Mouse (Mus musculus) forelimb bud, embryonic 11.5 days (tissue): ENCODE results near the gene Actrt3.
"Not testable (repeated sequence)": the region's sequence is repeated elsewhere in the genome, so short reads cannot be mapped to it uniquely, and the experiment has no call there.

Experiments
- DNase-seq: peaks from one replicate; pipeline ENCODE4 v3.0.0-alpha.2; 2012; ENCODE audit warnings: low read depth, low spot score

The Actrt3 gene

DNA sequence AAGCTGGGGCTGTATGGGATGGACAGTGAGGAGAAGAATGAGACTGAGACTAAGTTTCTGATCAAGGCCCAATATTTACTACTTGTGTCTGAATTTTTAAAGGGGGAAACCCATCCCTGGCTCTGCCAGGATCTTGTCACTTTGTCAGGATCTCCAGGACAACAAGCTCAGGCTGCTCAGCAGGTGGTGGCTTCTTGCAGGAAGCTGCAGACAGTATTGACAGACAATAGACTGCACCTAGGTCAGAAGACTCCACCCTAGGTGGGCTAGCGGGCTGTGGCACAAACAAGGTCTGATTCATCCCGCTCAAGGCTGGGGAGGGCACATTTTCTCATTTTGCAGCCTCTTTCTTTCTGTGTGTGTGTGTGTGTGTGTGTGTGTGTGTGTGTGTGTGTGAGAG is 26.2 kb downstream of the Actrt3 start:
- DNase-seq = no peak

DNA sequence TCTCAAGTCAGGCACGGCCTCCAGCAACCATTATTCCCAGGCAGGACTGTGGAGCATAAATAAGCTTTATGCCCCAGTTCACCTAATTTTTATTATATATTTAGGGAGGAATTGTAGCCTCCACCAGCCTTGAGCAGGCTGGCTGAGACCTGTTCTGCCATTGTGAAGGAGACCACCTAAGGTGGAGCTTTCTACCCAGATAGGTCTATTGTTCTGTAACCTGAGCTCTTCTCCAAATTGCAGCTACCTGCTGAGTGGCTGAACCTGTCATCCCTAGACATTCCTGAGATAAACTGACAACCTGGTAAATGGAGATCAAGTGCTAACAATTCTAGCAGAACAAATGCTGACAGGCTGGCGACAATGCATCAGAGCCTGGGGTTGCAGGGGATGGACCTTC is 33.4 kb downstream of the Actrt3 start:
- DNase-seq = not testable (repeated sequence)

DNA sequence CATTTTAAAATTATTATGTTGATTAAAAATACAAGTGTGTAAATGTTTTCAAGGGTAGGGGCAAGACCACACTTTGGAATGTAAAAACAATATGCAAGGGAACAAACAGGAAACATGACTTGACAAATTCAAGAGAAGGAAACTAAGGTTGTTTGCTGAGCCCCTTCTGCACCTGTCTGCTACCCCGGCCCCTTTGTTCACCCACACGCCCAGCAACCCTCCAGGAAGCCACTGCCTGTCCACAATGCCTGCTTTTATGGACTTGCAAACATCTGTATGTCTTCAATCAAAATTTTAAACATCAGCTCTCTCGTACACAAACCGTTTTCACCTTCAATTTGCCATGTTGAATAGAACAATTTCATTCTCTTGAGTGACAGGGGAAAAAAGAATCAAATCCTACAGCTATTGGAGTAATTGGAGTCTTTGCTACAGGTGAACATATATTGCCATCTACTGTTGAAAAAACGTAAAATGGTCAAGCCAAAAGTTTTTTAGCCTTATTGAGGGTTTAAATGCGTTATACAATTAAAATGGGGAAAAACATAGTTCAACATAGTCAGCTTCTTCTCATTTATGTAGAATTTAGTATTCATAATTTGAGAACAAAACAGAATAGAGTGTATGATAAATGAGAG is 38.9 kb downstream of the Actrt3 start:
- peak; percentile 16 for DNase-seq

DNA sequence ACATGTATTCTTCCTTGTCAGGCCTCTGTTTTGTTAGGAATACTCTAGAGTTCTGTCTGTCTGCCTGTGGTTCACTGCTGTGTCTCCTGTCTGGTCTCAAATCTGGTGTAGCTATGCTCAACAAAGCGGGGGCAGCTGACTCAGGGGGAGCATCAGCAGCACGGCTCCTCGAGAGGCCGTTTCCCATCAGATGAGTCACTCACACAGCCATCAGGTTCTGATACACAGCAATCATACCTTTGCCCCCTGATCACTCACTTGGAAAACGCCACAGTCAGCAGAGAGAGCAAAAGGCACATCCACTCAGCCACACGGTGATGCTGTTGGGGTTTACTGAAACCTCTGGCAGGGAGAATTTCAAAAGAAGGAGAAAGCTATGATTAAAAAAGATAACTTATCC is 46.0 kb downstream of the Actrt3 start:
- no peak for DNase-seq

DNA sequence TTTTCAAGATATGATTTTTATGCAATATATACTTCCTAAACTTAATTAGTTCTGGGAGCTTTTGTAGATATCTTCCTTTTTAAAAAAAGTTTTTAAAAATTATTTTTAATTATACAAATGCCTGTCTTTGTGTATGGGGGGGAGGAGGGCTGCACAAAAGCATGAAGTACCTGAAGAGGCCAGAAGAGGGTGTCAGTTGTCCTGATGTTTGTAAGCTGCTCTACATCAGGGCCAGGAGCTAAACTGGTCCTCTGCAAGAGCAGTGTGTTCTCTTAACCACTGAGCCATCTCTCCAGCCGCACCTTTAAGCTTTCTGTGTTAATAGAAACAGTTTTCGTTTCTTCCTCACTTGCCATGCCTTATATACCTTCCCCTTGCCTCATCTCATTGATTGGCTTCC is 49.5 kb downstream of the Actrt3 start:
- DNase-seq = peak; percentile 24

DNA sequence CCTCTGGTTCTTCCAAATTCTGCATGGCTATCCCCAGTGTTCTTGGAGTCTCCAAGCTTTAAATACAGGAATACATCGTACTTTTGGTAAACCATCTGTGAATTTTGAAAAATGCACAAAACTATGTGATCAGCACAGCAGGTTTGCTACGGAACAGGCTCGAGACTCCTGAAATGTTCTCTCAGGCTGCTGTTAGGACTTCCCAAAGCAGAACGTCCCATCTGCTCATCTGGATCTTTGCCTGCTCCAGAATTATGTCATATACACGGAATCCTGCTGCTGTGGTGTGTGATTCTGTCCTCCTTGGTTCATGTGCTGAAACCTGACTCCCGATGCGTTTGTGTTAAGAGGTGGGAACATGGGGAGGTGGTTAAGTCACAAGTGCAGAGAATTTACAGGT is 50.8 kb downstream of the Actrt3 start:
- DNase-seq = no peak

DNA sequence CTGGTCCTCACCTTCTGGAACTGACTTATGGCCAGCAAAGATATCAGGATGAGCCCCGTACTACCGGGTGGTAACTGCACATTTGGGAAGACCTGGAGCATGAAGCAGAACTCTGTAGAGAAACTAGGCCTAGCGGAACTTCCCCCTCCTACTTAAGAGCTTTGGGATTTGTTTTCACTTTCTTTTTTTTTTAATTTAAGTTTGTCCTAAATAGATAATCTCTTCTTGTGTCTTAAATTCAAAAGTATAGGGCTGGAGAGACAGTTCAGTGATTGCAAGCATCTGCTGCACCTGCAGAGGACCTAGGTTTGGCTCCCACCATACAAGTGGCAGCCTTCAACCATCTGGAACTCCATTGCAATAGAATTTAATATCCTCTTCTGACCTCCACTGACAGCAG is 51.8 kb downstream of the Actrt3 start, which contains the start of gene Mecom:
TSS of gene Mecom (minus strand) at position 101 of the 400 bp plus-strand sequence.
- no peak for DNase-seq
